Mouse (Mus musculus) telencephalon, adult 2 months (tissue): ENCODE measurements at regions not wholly inside any gene's neighbourhood (a gene's known extent, or its start where the extent isn't known, plus 50 kb on each side); places are given as distances from the start of the nearest gene placed in this dataset.
"Not testable (repeated sequence)": the region's sequence is repeated elsewhere in the genome, so short reads cannot be mapped to it uniquely, and the experiment has no call there.

Source experiments
- DNase-seq: peaks from one replicate; pipeline ENCODE4 v3.0.0-alpha.2; 2011; ENCODE audit warnings: low read depth, low spot score

- no peak for DNase-seq
These were observed 4717.3 kb downstream of the 9330182O14Rik start for GRCm38 (mm10) chr15:44851346-44852064.

DNA sequence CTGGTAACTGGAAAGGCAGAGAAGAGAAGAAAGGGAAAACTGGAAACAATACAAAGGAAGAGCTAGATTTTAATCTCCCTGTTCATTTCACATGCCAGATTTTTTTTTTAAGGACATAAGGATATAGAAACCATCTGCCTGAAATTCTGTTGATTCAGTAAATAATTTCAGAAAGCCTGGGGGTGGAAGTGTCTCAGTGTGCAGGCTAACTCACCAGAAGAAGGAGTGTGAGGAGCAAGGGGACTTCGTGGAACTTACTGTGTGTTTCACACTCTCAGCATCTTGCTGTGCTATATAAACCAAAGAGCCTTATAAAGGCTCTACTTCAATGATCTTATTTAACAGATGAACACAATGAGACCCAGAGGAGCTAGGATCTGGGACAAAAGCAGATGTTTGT is 4722.9 kb downstream of the 9330182O14Rik start:
- peak; percentile 72 for DNase-seq

- peak; percentile 24 for DNase-seq
These were observed 4725.2 kb downstream of the 9330182O14Rik start for GRCm38 (mm10) chr15:44859369-44859768.

DNA sequence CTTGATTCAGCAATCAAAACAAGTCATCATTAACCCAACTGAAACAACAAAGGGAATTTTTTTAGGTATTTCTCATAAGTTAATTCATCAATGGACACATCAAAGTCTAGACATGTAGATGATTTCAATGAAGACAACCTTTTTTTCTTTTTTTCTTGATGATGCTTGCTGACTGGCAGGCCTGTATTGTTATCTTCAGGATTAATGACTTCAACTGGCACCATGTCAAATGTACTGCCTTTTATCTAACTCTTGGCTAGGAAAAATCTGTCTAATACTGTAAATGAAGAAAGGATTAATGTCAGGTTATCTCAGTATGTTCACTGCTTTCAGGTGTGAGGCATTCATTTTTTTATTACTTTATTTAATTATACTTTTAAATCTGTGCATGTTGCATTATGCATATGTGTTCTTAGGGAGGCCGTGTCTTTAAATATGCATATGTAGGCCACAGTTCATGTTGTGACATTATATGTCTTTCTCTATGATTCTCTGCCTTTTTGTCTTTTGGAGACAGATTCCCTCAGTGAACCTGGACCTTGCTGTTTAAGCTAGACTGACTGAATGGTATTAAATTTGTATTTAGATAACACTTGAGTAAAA is 4726.1 kb downstream of the 9330182O14Rik start:
- no peak for DNase-seq

GRCm38 (mm10) chr15:44868537-44868936 is 4734.4 kb downstream of the 9330182O14Rik start:
- DNase-seq: no peak

GRCm38 (mm10) chr15:44869023-44869422 is 4734.9 kb downstream of the 9330182O14Rik start:
- peak; percentile 85 for DNase-seq

DNA sequence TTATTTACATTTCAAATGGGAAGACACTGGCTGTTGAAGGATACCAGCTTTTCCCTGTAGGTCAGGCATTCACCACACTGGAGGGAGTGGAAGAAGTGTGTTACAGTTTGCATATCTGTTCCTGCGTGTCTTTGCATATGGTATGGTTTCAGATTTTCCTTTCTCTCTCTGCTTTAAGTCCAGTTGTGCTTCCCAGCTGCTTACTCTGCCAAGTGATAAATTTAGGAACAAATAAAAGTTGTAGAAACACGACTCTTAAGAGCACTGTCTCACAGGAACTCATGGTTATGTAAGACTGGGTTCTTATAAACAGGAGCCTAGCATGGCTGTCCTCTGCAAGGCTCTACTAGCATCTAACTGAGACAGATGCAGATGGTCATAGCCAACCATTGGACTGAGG is 4735.5 kb downstream of the 9330182O14Rik start:
- peak; percentile 55 for DNase-seq

GRCm38 (mm10) chr15:44870934-44871333 is 4736.8 kb downstream of the 9330182O14Rik start:
- DNase-seq: not testable (repeated sequence)

DNA sequence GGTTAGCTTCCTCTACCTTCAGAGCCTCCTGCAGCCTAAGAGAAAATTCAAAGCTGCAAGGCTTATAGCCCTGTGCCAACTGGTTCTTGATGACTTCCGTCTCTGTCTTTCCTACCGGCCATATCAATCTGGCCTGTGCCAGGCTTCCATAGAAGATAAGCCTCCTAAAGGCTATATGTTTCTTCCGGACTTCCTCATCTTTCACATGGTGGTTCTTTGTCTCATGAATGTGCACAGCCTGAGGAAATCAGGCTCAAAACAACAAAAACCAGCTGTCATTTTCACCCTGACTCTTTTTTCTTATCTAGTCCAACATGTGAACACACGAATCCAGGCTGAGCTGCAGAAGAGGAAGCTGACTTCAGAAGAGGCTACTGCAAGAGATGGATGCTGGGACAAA is 4748.1 kb downstream of the 9330182O14Rik start:
- DNase-seq: no peak

DNA sequence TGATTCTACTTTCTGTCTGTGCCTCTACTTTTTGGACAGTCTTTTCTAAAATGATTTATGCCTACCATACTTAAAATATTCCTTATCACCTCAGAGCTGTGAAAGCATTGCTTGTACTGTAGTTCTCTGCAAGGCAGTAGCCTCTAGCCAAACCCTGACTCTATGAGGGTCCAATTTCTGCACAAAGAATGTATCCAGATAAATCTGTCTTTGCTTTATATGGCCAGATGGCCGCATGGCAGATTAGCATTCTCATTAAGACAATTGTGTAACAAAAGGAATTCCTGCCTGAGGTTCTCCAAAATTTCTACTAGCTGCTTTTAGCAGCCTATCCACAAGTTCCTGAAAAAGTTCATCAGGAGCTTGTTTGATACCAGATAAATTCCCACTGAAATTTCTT is 4757.4 kb downstream of the 9330182O14Rik start:
- DNase-seq: peak; percentile 52

GRCm38 (mm10) chr15:44896220-44896619 is 4762.1 kb downstream of the 9330182O14Rik start:
- DNase-seq: peak; percentile 96

GRCm38 (mm10) chr15:44897572-44897971 is 4763.4 kb downstream of the 9330182O14Rik start:
- DNase-seq: peak; percentile 52

GRCm38 (mm10) chr15:44907133-44907532 is 4773.0 kb downstream of the 9330182O14Rik start:
- DNase-seq: no peak

DNA sequence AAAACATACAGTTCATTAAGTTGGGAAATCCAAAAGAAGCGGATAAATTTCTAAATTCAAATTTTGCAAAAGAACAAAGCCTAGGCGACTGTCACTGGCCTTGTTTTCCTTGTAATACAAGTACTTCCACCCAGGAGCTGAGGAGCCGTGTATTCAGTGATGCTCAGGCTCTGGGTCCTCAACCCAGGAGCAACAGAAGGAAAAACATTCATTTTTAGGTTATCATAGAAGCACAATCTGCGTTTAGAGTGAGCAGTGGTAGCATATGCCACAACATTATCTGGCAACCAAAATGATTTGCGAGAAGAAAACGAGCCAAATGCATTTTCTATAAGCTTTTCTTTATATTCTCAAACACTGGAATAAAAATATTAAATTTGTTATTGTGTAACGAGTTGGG is 4779.3 kb downstream of the 9330182O14Rik start:
- no peak for DNase-seq

GRCm38 (mm10) chr15:44915005-44915404 is 4780.8 kb downstream of the 9330182O14Rik start:
- no peak for DNase-seq

GRCm38 (mm10) chr15:44916479-44916878 is 4782.3 kb downstream of the 9330182O14Rik start:
- no peak for DNase-seq

- DNase-seq: no peak
These were observed 4790.5 kb downstream of the 9330182O14Rik start for GRCm38 (mm10) chr15:44924686-44925085.

DNA sequence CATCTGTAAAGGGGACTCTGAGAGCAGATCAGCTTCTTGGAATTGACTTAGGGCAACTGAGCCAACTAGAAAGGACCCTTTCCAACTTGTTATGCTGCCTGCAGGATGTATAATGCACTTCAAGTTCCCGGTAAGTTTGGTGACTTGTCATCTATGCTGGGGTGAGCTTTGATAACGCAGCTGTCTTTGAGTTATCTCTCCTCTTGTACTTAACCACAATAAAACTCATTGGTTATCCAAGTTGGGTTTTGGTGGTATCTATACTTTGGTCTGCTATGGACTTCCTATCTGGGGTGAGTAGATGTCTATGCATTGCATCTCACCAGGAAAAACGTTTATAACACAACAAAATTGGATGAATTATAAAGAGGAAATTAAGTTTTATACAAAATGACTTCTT is 4792.9 kb downstream of the 9330182O14Rik start:
- no peak for DNase-seq

- DNase-seq: no peak
These were observed 4814.5 kb downstream of the 9330182O14Rik start for GRCm38 (mm10) chr15:44948626-44949025.

DNA sequence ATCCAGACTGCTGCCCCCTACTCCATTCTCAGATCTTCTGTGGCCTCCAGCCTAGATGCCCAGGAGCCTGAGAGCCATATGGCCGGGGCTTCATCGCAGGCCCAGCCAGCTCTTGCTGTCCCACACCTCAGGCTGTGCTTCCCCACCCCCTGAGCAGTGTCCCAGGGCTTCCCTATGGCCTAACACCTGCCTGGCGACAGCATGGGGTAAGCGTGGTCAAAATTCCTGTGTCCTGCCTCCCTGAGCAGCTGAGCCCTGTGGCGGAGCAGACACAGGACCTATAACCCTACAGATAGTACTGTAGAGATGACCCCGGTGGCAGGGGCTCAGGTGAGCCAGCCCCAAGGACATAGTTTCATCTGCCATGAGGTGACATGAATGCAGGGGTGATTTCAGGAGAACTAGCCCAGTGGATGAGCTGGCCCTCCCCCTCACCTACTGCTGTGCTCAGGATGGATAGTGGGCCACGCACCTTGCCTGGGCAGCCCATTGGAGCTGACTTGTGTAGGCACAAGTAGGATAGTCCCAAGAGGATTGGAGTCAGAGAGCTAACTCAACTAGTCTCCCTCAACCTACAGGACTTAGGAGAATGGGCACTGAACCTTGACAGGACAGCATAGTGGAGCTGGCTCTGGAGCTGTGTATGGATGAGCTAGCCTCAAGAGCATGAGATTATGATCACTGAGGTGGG is 4816.9 kb downstream of the 9330182O14Rik start:
- no peak for DNase-seq
